Mouse (Mus musculus) intestine, embryonic 16.5 days (tissue): ENCODE data around the gene Col8a2. TPM values are rescaled to one million over a fixed set of nuclear protein-coding genes. Genes with fewer than 3 reads are reported as not detected.

ENCODE experiments used
- ATAC-seq: fragments of 200-750 bp; cut with Nextera tagmentation; 2 replicates; pipeline ENCODE4 v1.8.0; 2017; ENCODE audit warnings: moderate TSS enrichment, moderate library complexity
- H3K27ac ChIP-seq: fragments of 300-500 bp; sonication (generic); 2 replicates; pipeline ENCODE4 v1.5.1; 2014; ENCODE audit warnings: mild to moderate bottlenecking, low read length
- H3K27me3 ChIP-seq: fragments of 300-500 bp; sonication (generic); replicated peaks from 2 replicates; pipeline ENCODE4 v1.6.1; 2014; ENCODE audit warnings: low read length, control low read depth, mixed read lengths; ENCODE audit not compliant: control insufficient read depth, insufficient read depth
- H3K36me3 ChIP-seq: fragments of 300-500 bp; sonication (generic); 2 replicates; pipeline ENCODE4 v1.6.1; 2014; ENCODE audit warnings: low read length, control low read depth; ENCODE audit not compliant: control insufficient read depth, insufficient read depth
- H3K4me1 ChIP-seq: fragments of 300-500 bp; sonication (generic); 2 replicates; pipeline ENCODE4 v1.6.1; 2014; ENCODE audit warnings: low read length, control low read depth, mixed read lengths; ENCODE audit not compliant: control insufficient read depth, insufficient read depth
- H3K4me2 ChIP-seq: fragments of 300-500 bp; sonication (generic); 2 replicates; pipeline ENCODE4 v1.6.1; 2014; ENCODE audit warnings: low read depth, low read length, control low read depth
- H3K4me3 ChIP-seq: fragments of 300-500 bp; sonication (generic); 2 replicates; pipeline ENCODE4 v1.5.1; 2014; ENCODE audit warnings: mild to moderate bottlenecking, low read length
- H3K9ac ChIP-seq: fragments of 300-500 bp; sonication (generic); 2 replicates; pipeline ENCODE4 v1.6.1; 2014; ENCODE audit warnings: low read depth, low read length
- H3K9me3 ChIP-seq: fragments of 300-500 bp; sonication (generic); 2 replicates; pipeline ENCODE4 v1.6.1; 2016; ENCODE audit warnings: low read length, control low read depth; ENCODE audit not compliant: control insufficient read depth
- WGBS: fragments of 180-500 bp; shearing (Covaris S2); extraction: QIAGEN DNeasy Blood & Tissue Kit; methylation state at CpG from one replicate; pipeline ENCODE4 v1.1.7; 2014; 5-methylcytosine and 5-hydroxymethylcytosine counted together
- polyA plus RNA-seq: library from polyadenylated mRNA; unstranded; fragments of >200 nt; fragmentation: Nextera tagmentation; extraction: Ambion mirVana; gene quantifications from 2 replicates; pipeline ENCODE4 v1.2.1, GENCODE M21; 2015

Gene Col8a2
- 3.5 and 4.5 TPM in 2 replicates for polyA plus RNA-seq

DNA sequence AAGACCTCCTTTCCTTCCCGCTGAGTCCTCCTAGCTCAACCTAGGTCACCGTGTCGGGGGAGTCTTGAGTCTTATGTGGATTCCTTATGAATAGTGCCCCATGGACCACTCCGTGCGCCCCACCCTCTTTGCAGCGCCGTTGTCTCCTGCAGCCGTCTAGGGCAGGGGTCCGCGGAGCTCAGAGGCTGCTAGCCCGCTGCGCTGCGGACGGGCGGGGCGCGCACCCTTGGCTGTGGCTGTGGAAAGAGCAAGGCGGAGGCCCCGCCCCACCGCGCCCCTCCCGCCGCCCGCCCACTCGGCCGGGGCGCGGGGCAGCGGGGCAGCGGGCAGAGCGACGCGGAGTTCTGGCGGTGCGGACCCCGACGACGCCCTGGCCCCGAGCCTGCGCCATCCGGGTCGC lies at the start of gene Col8a2:
Gene Col8a2, plus strand, starts transcription at position 302 of the 400 bp plus-strand sequence.
- H3K9ac ChIP-seq = peak within 1 kb of the TSS; percentile 65
- H3K36me3 ChIP-seq = no peaks in the 10 kb centered on the region
- peaks cover 35% of the 10 kb centered on the region for H3K27me3 ChIP-seq
- 3% methylated on average over 37 of the region's 42 CpGs for WGBS
- H3K4me3 ChIP-seq = peak within 1 kb of the TSS; percentile 56
- peak; percentile 72 for ATAC-seq
- peak within 1 kb of the TSS; percentile 86 for H3K4me2 ChIP-seq
- H3K4me1 ChIP-seq = peaks cover 7% of the 10 kb centered on the region; the same call in 1 of the 2 replicates
- no peak within 1 kb of the TSS for H3K27ac ChIP-seq
- no peaks in the 10 kb centered on the region for H3K9me3 ChIP-seq

DNA sequence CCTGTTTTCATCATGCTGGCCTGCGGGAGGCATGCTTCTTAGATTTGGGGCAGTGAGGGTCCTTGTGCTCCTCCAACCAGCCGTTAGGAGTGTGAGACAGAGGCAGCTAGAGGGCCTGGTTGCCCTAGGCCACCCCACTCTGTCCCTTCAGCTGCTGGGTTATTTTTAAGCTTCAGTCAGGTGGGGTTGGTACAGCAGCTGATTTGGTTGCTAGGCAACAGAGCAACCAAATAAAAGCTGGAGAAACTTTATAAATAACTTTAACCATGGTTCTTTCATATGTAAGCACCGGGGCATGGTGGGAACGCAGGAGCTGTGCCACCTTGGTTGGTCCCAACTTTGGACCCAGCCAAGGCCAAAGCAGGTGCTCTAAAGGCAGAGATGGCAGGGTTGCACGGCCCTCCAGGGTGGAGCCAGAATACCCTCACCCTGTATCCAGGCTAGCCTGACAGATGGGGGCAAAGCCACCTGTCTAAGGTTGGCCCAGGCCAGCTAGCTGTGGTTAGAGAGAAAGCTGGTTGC lies 48.8 kb upstream of the Col8a2 start:
- Histone ChIP-seq H3K36me3 (peaks cover 22% of the 10 kb centered on the region), H3K27me3 (no peaks in the 10 kb centered on the region), H3K9ac (no peak overlapping the region), H3K27ac (no peak overlapping the region), H3K4me1 (no peaks in the 10 kb centered on the region), H3K4me3 (no peak overlapping the region), H3K9me3 (no peaks in the 10 kb centered on the region), H3K4me2 (no peak overlapping the region)
- WGBS = 72% methylated on average over 5 of the region's 5 CpGs
- ATAC-seq = 0 out of 2 replicates have a peak, but pooled peaks have one; percentile 27

- no peak overlapping the region for H3K9ac ChIP-seq
- H3K4me1 ChIP-seq = no peaks in the 10 kb centered on the region
- peaks cover 13% of the 10 kb centered on the region for H3K36me3 ChIP-seq
- H3K9me3 ChIP-seq = no peaks in the 10 kb centered on the region
- WGBS = 86% methylated on average over 13 of the region's 13 CpGs
- no peaks in the 10 kb centered on the region for H3K27me3 ChIP-seq
- H3K27ac ChIP-seq = no peak overlapping the region
- H3K4me2 ChIP-seq = no peak overlapping the region
- ATAC-seq = no peak
- H3K4me3 ChIP-seq = no peak overlapping the region
Observed at GRCm38 (mm10) chr4:126239862-126240475, 46.6 kb upstream of the Col8a2 start.

- H3K9ac ChIP-seq = no peak overlapping the region
- H3K4me1 ChIP-seq = no peaks in the 10 kb centered on the region
- H3K36me3 ChIP-seq = peaks cover 10% of the 10 kb centered on the region
- no peak overlapping the region for H3K4me3 ChIP-seq
- H3K4me2 ChIP-seq = no peak overlapping the region
- 49% methylated on average over 9 of the region's 9 CpGs for WGBS
- H3K27me3 ChIP-seq = no peaks in the 10 kb centered on the region
- H3K27ac ChIP-seq = no peak overlapping the region
- ATAC-seq = no peak
- no peaks in the 10 kb centered on the region for H3K9me3 ChIP-seq
Observed at GRCm38 (mm10) chr4:126241956-126242355, 44.6 kb upstream of the Col8a2 start.

DNA sequence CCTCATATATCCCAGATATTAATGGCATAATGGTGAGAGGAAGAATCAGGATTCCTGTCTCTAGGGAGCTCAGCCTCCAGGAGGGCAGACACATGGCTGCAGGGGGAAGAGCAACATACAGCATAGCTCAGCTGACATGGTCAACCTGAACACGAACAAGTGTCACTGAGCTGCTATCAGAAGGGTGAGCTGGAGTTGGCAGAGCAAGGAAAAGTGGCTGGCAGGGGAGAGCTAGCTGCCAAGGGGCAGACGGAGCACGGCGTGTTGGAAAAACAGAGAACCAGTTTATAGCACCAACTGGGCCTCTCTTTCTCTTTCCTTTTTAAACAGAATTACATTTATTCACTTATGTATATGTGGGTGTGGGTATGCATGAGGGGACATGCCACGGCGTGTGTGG lies 44.1 kb upstream of the Col8a2 start:
- WGBS = 90% methylated on average over 6 of the region's 6 CpGs
- Histone ChIP-seq H3K4me3 (no peak overlapping the region), H3K27me3 (no peaks in the 10 kb centered on the region), H3K9me3 (no peaks in the 10 kb centered on the region), H3K9ac (no peak overlapping the region), H3K36me3 (peaks cover 9% of the 10 kb centered on the region), H3K4me2 (no peak overlapping the region), H3K27ac (no peak overlapping the region), H3K4me1 (no peaks in the 10 kb centered on the region)
- ATAC-seq = no peak

DNA sequence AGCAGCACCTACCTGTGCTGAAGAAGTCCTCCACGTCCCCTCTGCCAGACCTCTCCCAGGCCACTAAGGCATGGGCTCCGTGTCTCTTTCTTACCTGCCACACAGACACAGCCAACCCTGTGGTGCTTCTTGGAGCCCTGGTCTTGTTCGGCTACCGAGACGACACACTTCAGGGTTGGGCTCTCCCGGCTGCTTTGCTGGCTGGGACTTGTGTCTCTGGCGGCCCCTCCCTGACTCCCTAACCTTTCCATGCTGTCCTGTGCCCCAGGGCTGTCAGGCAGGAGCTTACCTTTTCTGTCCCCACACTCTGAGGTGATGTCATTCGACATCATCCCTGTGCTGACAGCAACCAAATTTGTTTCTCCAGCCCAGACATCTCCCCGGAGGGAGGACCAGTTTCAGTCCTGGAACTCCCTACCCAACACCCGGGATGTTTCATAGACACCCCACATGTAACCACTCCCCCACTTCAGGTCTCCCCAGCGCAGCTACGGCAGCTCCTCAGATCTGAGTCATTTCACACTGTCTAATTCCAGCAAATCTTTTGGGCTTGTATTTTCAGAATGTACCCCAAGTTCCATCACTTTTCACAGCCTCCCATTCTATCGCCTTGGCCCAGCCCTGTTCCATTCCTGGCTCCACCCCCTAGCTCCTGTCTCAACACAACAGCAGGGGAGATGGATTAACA lies 40.2 kb upstream of the Col8a2 start:
- Histone ChIP-seq H3K27ac (no peak overlapping the region), H3K27me3 (no peaks in the 10 kb centered on the region), H3K4me2 (no peak overlapping the region), H3K4me1 (peaks cover 3% of the 10 kb centered on the region), H3K9ac (no peak overlapping the region), H3K9me3 (no peaks in the 10 kb centered on the region), H3K4me3 (no peak overlapping the region), H3K36me3 (peaks cover 5% of the 10 kb centered on the region; the same call in 1 of the 2 replicates)
- ATAC-seq = no peak
- WGBS = 87% methylated on average over 13 of the region's 13 CpGs

DNA sequence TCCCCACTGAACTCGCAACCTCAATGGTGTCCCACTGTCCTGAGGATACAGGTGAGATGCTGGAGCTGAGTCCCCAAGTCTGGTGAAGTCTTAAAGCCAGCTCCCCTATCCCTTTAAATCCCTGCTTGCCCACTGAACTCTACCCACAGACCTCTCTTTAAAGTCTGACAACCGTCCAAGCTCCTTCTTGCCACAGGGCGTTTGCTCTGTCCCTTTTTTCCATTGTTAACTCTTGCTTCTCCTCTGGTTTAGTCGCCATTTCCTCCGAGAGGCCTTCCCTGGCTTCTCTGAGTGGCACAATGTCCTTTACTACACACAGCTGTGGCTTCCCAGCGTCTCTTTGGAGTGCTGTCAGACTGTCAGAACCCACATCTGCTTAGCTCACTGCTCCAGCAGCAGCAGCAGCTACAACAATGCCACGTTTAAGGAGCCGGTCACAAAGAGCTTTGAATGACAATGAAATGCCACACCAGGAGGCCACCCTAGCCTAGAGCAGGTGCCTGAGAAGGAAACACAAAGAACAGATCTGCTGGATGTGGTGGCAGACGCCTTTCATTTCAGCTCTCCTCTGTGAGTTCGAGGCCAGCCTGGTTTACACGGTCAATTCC lies 38.2 kb upstream of the Col8a2 start:
- peaks cover 21% of the 10 kb centered on the region for H3K4me1 ChIP-seq
- WGBS = 38% methylated on average over 11 of the region's 11 CpGs
- ATAC-seq = no peak

GRCm38 (mm10) chr4:126250659-126251058 lies 35.9 kb upstream of the Col8a2 start:
- H3K27me3 ChIP-seq = no peaks in the 10 kb centered on the region
- H3K4me1 ChIP-seq = peaks cover 39% of the 10 kb centered on the region
- H3K4me2 ChIP-seq = no peak overlapping the region
- no peaks in the 10 kb centered on the region for H3K9me3 ChIP-seq
- no peaks in the 10 kb centered on the region for H3K36me3 ChIP-seq
- WGBS = 30% methylated on average over 4 of the region's 4 CpGs
- H3K9ac ChIP-seq = peak overlapping the region; percentile 32
- no peak overlapping the region; the same call in 1 of the 2 replicates for H3K27ac ChIP-seq
- no peak; the same call in 1 of the 2 replicates for ATAC-seq
- H3K4me3 ChIP-seq = no peak overlapping the region

More for the DNA sequence above, 38.2 kb upstream of the Col8a2 start:
- no peak overlapping the region for H3K4me3 ChIP-seq
- H3K27me3 ChIP-seq = no peaks in the 10 kb centered on the region
- no peak overlapping the region for H3K4me2 ChIP-seq
- H3K36me3 ChIP-seq = no peaks in the 10 kb centered on the region
- no peak overlapping the region for H3K9ac ChIP-seq
- H3K9me3 ChIP-seq = no peaks in the 10 kb centered on the region
- H3K27ac ChIP-seq = no peak overlapping the region

GRCm38 (mm10) chr4:126251655-126252254 lies 34.8 kb upstream of the Col8a2 start:
- peaks cover 40% of the 10 kb centered on the region for H3K4me1 ChIP-seq
- H3K27ac ChIP-seq = peak overlapping the region; percentile 36; the same call in 1 of the 2 replicates
- no peak overlapping the region for H3K4me3 ChIP-seq
- H3K27me3 ChIP-seq = no peaks in the 10 kb centered on the region
- H3K9ac ChIP-seq = no peak overlapping the region
- ATAC-seq = no peak
- 64% methylated on average over 11 of the region's 11 CpGs for WGBS
- H3K36me3 ChIP-seq = no peaks in the 10 kb centered on the region
- H3K9me3 ChIP-seq = no peaks in the 10 kb centered on the region
- no peak overlapping the region for H3K4me2 ChIP-seq
